Mouse (Mus musculus): ENCODE results near the gene Tomm20.

DNA sequence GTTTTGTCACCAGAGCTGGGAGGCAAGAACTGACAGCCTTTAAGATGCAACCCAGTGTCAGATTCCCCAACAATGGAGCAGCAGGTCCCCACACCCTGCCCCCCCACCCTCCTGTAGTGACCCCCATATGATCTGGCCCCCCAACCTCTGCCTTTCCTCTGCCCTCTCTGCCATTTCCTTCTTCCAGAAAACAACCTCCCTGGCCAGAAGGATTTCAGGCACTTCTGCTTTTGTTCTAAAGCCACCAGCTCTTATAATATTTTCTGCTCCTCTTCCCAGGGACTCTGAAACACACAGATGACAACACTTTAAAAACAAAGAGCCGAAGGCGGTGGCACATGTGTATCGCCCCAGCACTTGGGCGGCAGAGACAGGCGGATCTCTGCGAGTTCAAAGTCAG is 25.3 kb downstream of the Tomm20 start:
- TF ChIP-seq E2F4 (IDR thresholded peaks at IDR 0.05; ENCODE audit: insufficient read depth) (no peak), POLR2A (IDR thresholded peaks at IDR 0.05; ENCODE audit: insufficient read length, low read depth) (no peak), TCF12 (IDR thresholded peaks at IDR 0.05; ENCODE audit: insufficient read depth, poor library complexity, severe bottlenecking) (no peak), POLR2AphosphoS2 (IDR thresholded peaks at IDR 0.05; ENCODE audit: insufficient read length, low read depth) (no peak), MYOG (IDR thresholded peaks at IDR 0.05; ENCODE audit: control insufficient read depth in 1 of 3, insufficient read depth in 1 of 3, insufficient read length in 2 of 3, low read depth in 2 of 3) (no peak), USF1 (IDR thresholded peaks at IDR 0.05; ENCODE audit: low read depth) (no peak)

Data from myocyte (in vitro differentiated cells).